Mouse (Mus musculus) lung, postnatal 14 days (tissue): Measurements from ENCODE around the gene Traf7.

Experiments
- DNase-seq: peaks from one replicate; pipeline ENCODE4 v3.0.0; 2021

Gene Traf7

GRCm38 (mm10) chr17:24527723-24528559 is at the start of gene Traf7:
Traf7 (minus strand) TSS chr17:24527938.
- peak; percentile 90 for DNase-seq

GRCm38 (mm10) chr17:24573811-24574210 is 46.1 kb upstream of the Traf7 start:
- no peak for DNase-seq

- DNase-seq = no peak
Measured at GRCm38 (mm10) chr17:24572651-24573245, 45.0 kb upstream of the Traf7 start.

GRCm38 (mm10) chr17:24569837-24570236 is 42.1 kb upstream of the Traf7 start:
- DNase-seq = no peak

GRCm38 (mm10) chr17:24567034-24567779 is 39.5 kb upstream of the Traf7 start:
- DNase-seq = peak; percentile 70

GRCm38 (mm10) chr17:24565792-24566191 is 38.1 kb upstream of the Traf7 start:
- no peak for DNase-seq

- no peak for DNase-seq
Measured at GRCm38 (mm10) chr17:24565092-24565491, 37.4 kb upstream of the Traf7 start.

- DNase-seq = no peak
Measured at GRCm38 (mm10) chr17:24564422-24564821, 36.7 kb upstream of the Traf7 start.

- no peak for DNase-seq
Measured at GRCm38 (mm10) chr17:24563638-24564037, 35.9 kb upstream of the Traf7 start.

- DNase-seq = no peak
Measured at GRCm38 (mm10) chr17:24561592-24561991, 33.9 kb upstream of the Traf7 start.

- peak; percentile 31 for DNase-seq
Measured at GRCm38 (mm10) chr17:24560301-24561028, 32.7 kb upstream of the Traf7 start.

GRCm38 (mm10) chr17:24559146-24559545 is 31.4 kb upstream of the Traf7 start:
- DNase-seq = peak; percentile 54

GRCm38 (mm10) chr17:24558600-24559099 is 30.9 kb upstream of the Traf7 start:
- peak; percentile 55 for DNase-seq

GRCm38 (mm10) chr17:24557091-24557490 is 29.4 kb upstream of the Traf7 start:
- DNase-seq = peak; percentile 53

- no peak for DNase-seq
Measured at GRCm38 (mm10) chr17:24551050-24551444, 23.3 kb upstream of the Traf7 start.

GRCm38 (mm10) chr17:24550416-24551049 is 22.8 kb upstream of the Traf7 start:
- DNase-seq = peak; percentile 65

- DNase-seq = peak; percentile 99
Measured at GRCm38 (mm10) chr17:24549618-24550415, 22.1 kb upstream of the Traf7 start, which contains the start of gene Pkd1. Pkd1 (plus strand) TSS chr17:24549834.

GRCm38 (mm10) chr17:24548921-24549617 is 21.3 kb upstream of the Traf7 start:
- peak; percentile 80 for DNase-seq

GRCm38 (mm10) chr17:24548435-24548834 is 20.7 kb upstream of the Traf7 start:
- DNase-seq = no peak

- no peak for DNase-seq
Measured at GRCm38 (mm10) chr17:24546234-24546633, 18.5 kb upstream of the Traf7 start.

- DNase-seq = no peak
Measured at GRCm38 (mm10) chr17:24545247-24545646, 17.5 kb upstream of the Traf7 start.
